Mouse (Mus musculus) frontal cortex, adult (tissue): ENCODE results near the gene Prkaa1.
A peak's percentile ranks its signal among the peaks of the same experiment; 100 is the strongest.
"Not testable (repeated sequence)": the region's sequence is repeated elsewhere in the genome, so short reads cannot be mapped to it uniquely, and the experiment has no call there.

Source experiments
- ATAC-seq: cut with Nextera tagmentation; 2 replicates; pipeline ENCODE4 v1.9.2; 2017; ENCODE audit warnings: mild to moderate bottlenecking, moderate library complexity, mixed read lengths; ENCODE audit not compliant: low TSS enrichment

Prkaa1 gene

GRCm38 (mm10) chr15:5165121-5165773, 21.6 kb downstream of the Prkaa1 start:
- no peak for ATAC-seq

GRCm38 (mm10) chr15:5173217-5173820, 29.7 kb downstream of the Prkaa1 start:
- no peak for ATAC-seq

DNA sequence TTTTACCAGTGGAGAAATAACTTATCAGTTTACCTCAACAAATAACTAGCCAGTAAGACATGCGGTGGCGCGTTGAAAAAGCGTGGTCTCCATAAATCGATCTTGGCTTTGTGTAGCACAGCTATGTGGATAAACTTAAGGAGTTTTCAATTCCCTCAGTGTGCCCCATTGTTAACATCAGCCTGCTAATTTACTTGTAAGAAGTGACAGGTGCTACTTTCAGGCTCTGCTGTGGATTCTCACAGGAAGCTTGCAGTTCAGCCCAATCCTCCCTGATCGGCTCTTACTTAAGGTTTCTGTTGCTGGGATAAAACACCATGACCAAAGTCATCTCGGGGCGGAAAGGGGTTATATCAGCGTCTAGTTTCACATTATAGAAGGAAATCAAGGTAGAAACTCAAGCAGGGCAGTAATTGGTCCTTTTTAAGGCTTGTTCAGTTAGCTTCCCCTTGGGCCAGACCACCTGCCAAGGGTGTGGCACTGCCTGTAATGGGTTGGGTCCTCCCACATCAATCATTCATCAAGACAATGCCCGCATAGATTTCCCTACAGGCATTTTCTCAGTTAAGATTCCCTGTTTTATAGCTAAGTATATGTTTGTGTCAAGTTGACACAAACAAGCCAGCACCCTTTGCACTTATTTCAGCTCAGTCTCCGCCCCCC, 41.1 kb downstream of the Prkaa1 start:
- ATAC-seq: peak; percentile 11; the same call in 1 of the 2 replicates

DNA sequence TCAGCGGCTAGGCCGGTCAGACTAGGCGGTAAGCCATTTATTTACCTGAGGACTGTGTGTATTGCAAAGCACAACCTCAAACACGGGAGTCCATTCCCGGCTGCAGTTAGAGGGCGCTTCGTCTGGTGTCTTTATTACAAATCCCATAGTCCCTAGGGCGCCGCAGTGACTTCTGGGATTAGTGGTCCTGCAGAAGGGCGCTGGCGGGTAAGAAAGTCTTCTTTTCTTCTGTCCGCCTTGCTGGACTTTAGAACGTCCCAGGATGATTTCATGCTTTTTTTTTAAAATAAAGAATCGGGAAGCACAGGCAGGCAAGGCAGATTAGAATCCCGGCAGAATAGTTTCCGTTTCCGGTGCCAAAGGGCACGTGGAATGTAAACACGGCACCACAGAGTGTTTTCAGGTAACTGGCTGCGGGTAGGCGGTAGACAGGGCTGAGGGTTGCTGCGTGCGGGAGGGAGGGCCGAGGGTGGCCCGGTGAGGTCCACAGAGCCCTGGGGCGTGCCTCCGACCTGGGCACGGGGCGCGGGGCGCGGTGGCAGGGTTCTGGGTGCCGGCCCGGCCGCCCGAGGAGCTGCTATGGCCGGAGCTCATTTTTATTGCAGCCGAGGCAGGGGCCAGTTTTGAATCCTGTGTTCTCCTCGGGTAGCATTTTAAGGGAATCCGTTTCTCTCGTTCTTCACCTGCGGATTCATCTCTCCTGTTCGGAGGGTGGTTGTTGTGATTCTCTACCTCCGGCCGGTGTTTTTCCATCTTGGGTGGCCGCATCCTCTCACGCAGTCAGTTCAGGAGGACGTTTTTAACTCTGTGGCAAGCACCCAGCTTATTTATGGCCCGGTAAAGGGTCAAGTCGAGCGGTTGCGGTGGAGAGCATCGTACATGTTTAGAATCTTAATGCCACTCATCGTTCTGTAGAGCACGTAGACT, 42.0 kb downstream of the Prkaa1 start, which contains the start of gene Ttc33:
Ttc33 (plus strand) TSS at position 160 of the 927 bp plus-strand sequence.
- peak; percentile 85 for ATAC-seq

GRCm38 (mm10) chr15:5186293-5186675, 42.6 kb downstream of the Prkaa1 start:
- ATAC-seq: peak; percentile 45

DNA sequence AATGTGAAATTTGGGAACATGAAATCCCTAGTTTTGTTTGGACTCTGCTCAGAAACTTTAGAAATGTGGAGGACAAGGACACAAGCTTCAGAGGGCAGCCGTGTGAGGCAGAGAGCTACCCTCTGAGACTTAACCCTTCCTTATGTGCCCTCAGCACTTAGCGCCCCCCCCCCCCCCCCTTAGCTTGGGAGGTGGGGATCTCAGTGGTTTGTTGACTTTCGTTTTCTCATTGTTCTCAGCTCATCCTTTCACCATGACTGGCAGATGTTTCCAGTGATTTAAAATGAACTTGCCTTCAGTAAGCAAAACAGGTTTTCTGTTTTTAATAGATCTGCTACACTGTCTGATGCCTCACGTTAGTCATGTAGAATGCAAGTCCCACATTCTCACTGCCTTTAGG, 43.5 kb downstream of the Prkaa1 start:
- ATAC-seq: no peak

- no peak for ATAC-seq
Measured at GRCm38 (mm10) chr15:5188029-5188428, 44.4 kb downstream of the Prkaa1 start.

GRCm38 (mm10) chr15:5189504-5190093, 45.9 kb downstream of the Prkaa1 start:
- no peak for ATAC-seq

DNA sequence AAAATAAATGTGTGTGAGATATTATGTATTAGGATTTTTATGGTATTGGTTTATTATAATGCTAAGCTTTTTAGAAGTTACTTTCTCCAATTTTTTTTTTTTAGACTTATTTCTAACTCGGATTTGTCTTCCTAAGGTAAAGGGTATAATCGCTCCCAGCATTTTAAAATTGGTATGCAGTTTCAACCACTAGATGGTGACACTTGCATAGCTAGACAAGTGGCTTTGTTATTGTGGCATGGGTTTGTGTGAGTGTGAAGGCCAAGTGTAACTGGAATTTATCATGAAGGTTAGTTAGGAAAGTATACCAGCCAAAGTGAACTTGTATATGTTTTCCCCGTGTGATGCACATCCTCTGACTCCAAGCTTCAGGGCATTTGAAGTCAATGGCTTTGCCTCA, 50.2 kb downstream of the Prkaa1 start:
- peak; percentile 56; the same call in 1 of the 2 replicates for ATAC-seq

- ATAC-seq: peak; percentile 89
Measured at GRCm38 (mm10) chr15:5194446-5194845, 50.8 kb downstream of the Prkaa1 start.

GRCm38 (mm10) chr15:5194931-5195330, 51.3 kb downstream of the Prkaa1 start:
- ATAC-seq: no peak

DNA sequence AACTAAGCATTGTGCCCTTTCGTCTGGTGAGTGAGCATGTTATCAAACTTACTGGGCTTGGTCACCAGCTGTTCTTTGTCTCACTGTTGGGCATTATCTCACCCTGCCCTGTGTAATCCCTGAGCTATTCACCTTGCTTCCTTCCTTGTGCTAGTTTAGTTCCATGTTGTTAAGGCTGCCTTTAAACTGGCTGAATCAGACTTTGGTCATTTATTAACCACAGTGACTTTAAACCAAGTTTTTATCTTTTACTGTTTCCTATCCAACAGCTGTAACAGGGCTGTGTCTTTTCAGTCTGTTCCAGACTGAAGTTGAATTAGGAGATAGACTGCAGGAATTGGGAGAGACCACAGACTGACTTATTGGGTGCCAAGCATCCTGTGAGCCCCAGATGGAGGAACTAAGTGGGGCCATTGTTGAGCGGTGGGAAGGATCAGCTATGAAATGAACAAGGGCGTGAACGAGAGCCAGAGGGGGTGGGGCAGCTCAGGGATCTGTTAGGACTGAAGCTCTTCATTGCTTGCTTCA, 52.4 kb downstream of the Prkaa1 start:
- ATAC-seq: no peak

- ATAC-seq: no peak
Measured at GRCm38 (mm10) chr15:5196691-5197090, 53.0 kb downstream of the Prkaa1 start.

DNA sequence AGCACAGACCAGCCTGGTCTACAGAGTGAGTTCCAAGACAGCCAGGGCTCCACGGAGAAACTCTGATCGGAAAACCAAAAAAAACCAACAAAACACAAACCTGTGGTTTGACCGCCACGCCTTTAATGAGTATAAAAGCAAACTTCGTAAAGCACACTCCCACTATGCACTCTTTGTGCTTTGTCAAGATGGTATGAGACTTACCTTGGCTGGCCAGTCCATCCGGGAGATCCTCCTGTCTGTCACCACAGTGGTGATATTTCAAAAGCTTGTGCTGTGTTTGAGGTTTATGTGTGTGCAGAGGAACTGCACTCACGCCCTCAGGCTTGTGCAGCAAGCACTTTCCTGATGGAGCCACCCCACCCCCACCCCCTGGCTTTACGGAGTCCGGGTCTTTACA, 61.6 kb downstream of the Prkaa1 start:
- ATAC-seq: no peak

- ATAC-seq: no peak
Measured at GRCm38 (mm10) chr15:5209116-5209515, 65.5 kb downstream of the Prkaa1 start.

- ATAC-seq: no peak
Measured at GRCm38 (mm10) chr15:5220491-5220890, 76.8 kb downstream of the Prkaa1 start.

DNA sequence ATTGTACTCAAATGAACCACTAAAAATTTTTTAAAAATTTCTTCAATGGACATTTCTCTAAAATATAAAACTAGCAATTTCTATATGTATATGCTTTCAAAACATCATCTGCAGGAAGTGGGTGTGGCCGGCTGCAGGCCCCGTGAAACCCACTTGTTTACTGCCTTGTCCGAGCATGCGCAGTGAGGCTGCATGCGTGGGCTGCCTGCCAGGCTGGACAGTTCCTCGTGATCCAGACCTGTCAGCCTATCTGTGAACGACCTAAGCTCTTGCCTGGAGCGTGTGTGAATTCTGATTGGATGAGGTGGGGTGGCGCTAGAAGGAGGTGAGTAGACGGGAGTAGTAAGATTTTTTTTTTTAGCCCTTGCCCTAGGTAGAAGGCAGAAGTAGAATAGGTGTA, 87.1 kb downstream of the Prkaa1 start:
- ATAC-seq: not testable (repeated sequence)
